Mouse (Mus musculus) frontal cortex, postnatal 36 days (tissue): ENCODE data around the gene Wdr11.

ENCODE experiments used
- DNase-seq, 2 experiments: peaks; one replicate each; pipeline ENCODE4 v3.0.0; 2022; ENCODE audit warnings: low spot score in 2 of 2

Wdr11 gene

DNA sequence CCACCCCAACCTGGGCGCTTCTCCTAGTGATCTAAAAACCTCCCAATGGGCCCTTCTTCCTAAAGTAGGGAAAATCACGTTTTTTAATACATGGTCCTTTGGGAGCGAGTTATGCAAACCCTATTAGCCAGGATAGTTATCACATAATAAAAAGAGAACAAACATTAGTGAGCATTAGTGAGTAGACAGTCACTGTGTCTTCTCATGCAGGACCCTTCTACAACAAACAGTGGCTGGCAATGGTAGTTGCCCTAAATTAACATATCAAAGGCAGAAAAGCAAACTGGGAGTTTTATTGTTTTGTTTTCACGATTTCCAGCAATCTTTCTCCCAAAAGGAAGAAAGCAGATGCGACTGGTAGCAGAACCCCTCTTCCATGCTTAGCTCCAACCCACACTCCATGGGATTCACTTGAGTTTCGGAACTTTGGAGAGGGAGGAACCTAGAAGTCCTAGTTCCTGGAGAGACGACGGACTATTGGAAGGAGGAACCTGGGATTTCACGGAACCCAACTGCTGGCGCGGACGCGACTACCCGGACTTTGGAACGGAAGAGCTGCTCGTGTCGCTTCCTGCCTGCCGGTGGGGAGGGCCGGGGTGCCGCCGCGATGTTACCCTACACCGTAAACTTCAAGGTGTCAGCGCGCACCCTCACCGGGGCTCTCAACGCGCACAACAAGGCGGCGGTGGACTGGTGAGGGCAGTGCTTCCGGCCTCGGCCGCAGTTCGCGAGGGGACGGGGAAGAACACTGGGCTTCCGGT, at the start of gene Wdr11:
TSS of gene Wdr11 (plus strand) at position 493 of the 761 bp plus-strand sequence.
- peak; percentile 82 to 88 for DNase-seq

DNA sequence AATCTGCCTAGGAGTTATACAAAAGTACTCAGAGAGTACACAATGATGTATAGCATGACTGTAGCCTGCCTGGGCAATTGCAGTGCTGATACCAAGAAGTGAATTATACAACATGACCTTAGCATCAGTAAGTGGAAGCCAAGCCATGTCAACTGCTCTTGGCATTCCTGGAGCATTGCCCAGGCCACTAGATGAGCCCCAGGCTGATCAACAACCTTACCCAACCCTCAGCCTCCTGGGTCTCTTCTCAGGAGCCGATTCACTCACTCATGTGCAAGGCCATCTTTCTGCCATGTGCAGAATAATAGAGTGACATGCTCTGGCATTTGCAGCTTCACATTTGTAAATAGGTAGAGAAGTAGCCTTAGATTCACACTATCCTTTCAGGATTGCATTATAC, 24.1 kb upstream of the Wdr11 start:
- no peak for DNase-seq

DNA sequence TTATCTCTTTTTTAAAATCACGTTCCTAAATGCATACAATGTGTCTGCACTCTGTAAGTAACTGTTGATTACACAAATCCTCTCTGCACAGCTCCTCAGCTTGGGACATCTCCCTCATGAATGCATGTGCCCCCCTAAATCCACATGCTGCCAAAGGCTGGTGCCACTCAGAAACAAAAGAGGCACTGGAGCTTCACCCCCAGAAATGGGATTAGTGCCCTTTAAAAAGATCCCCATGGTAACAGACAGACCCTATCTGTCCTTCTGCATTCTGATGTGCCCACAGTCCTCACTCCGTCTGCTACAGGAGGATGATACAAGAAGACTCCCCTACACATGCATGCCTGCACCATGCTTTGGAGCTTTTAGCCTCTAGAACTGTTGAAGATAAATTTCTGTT, 23.3 kb upstream of the Wdr11 start:
- no peak for DNase-seq

DNA sequence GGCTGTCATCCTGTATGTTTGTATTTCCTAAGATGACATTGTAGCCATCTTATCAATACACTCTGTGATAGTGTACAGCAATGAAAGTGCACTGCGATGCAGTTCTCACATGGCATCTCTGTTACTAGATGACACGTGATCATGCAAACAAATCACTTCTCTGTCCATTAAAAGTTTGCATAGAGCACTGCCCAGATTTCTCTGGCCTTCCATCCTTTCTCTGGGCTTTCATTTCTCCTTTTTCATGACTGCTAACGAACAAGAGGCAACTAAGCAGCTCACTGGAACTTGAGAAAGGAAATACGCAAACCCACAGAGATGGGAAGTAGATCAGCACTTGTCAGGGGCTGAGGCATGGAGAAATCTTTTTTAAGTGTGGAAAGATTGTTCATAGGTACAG, 17.2 kb upstream of the Wdr11 start:
- DNase-seq, result no peak

DNA sequence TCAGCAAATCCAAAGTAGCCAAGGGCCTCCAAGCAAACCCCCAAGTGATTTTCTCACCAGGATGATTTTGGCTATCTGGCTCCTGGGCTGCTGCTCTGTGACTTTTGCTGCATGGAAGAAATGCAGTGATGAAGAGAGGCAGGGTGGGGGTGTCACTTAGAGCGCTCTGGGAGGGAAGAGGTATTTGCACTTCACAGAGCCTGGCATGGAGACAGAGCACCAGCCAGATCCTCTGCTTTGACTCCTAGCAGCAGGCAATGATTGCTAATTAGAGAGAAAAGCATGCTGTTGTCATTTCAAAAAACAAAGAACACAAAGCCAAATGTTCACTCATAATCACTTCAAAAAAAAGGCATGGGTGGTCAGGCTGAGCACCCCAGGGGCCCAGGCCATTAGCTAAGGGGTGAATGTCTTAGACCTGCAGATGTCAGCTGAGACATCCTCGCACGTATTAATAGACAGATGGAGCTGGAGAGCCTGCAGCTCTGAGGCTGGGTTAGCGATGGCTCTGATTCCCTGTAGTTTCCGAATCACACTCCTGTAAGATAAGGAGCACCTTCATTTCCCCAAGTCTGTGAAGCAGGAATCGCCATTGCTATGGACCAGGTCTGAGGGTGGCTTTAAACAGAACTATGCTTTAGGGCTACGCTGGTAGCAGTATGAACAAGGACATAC, 16.4 kb upstream of the Wdr11 start:
- DNase-seq, result no peak

DNA sequence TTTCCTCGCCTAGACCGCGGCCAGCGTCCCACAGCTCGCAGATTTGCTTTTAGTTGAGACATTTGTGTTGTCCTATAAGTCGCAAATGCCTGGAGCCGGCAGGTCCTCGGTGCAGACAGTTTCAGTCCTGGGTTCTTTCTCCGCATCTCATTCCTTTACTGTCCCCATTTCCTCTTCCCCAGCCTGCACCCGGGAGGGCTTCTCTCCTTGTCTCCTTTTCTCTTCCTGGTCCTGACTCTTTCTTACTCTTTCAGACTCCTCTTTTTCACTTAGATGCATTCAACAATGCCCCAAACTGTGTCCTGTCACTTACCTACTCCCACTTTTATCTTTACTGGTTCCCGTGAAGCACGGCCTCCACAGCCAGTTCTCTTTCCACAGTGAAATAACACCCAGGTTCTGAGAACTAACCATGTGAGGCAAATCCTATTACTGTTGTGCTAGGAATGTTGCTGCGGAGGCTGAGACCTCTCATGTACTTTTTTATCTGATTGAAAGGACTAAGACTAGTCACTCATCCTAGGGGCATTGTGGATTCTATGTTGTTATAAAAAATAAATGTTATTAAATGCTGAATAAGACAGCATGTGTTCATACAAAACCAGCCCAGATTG, 576 bp downstream of the Wdr11 start:
- no peak for DNase-seq

DNA sequence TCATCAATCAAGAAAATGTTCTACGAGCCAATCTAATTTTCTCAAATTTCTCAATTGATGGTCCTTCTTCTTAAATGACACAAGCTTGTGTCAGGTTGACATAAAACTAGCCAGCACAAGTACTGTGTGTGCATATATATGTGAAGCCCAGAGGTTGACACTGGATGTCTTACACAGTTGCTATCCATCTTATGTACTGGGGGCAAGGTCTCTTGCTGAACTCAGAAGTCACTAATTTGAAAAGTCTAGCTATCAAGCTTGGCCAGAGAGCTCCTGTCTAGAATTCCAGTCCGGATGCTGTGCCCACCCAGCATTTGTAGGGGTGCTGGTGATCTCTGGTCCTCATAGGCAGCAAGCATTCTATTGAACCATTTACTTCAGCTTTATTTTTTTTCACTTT, 5.5 kb downstream of the Wdr11 start:
- no peak for DNase-seq

DNA sequence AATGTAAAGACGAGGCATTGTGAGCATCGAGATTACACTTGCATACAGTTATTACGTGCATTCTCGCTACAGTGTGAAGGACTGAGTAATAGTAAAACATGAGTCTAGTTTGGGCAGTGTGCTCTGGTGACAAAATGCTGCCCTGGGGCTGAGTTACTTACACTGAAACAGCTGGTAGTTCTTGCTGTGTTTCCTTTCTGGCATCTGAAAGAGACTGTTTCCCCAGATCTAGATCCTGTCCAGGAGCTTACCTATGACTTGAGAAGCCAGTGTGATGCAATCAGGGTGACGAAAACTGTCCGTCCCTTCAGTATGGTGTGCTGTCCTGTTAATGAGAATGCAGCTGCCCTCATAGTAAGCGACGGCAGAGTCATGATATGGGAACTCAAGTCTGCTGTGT, 14.6 kb downstream of the Wdr11 start:
- no peak for DNase-seq

DNA sequence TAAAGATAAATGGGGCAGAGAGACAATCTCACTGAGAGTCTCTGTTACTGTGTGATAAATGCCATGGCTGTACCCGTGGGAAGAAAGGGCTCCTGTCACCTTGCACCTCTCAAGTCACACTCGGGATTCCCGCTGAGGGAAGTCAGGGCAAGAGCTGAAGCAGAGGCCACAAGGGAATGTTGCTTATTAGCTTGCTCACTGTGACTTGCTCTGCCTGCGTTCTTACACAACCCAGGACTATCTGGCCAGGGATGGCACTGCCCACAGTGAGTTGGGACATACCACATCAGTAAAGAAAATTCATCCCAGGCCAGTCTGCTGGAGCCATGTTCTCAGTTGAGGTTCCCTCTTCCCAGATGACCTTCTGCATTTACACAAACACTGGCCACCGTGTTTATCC, 29.5 kb downstream of the Wdr11 start:
- no peak for DNase-seq

DNA sequence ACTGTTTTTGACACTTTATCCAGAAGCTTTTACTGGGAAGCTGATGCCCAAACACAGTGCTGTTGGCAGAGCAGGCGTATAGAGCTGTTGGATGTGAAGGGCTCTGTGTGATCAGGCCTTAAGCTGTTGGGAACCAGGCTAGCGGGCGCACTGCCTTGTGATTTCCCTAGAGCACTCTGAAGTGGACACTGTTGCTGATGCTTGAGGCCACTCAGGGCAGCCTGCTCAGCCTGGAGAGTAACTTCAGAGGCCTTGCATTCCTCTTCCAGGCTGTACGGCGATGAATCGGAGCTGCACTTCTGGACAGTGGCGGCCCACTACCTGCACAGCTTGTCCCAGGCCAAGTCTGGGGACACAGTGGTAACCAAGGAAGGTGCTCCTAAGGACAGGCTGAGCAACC, 38.7 kb downstream of the Wdr11 start:
- no peak for DNase-seq

DNA sequence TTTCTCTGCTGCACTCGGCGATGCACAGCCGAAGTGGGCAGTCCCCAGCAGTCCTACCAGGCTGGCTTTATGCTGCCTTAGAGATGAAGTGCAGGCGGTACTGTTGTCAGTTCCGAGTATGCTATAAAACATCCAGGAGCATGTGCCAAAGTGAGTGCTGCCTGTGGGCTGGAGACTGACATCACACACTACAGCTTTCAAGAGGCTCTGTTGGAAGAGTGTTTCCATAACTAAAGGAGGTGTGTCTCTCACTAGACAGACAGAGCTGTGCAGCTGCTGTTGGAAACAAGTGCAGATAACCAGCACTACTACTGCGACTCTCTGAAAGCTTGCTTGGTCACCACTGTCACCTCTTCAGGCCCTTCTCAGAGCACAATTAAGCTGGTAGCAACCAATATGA, 39.8 kb downstream of the Wdr11 start:
- DNase-seq, result peak; percentile 16 to 48

DNA sequence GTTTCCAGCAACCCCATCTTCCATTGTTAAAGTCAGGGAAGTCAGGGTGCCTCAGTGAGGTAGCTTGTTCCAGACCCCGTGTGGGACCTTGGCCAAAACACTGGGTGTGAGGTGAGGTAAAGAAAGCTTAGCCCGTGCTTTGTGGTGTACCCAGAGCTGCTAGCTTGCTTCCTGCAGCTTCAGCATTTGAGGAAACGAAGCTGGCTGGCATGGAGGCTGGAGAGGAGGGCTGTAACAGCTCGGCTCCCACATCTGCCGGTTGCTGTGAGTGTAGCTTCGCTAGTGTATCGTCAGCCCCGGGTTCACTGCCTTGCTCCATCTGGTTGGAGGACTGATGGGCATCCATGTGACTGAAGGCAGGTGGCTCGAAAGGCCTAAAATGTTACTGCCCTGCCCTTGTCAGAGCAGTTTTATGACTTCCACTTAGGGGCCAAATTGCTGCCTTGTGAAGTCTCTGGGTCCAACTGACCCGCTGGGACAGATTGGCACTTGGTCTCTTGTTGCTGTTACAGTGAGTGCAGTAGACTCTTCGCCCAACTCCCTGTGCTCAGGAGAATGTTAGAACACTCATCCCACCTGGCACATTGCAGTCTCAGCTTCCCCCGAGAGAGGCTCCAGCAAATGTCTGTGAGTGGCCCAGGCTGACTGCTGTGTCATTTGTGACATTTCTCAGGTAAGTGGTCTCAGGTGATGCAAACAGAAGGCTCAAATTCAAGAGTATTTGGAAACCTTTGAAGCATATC, 44.4 kb downstream of the Wdr11 start:
- DNase-seq, result no peak

DNA sequence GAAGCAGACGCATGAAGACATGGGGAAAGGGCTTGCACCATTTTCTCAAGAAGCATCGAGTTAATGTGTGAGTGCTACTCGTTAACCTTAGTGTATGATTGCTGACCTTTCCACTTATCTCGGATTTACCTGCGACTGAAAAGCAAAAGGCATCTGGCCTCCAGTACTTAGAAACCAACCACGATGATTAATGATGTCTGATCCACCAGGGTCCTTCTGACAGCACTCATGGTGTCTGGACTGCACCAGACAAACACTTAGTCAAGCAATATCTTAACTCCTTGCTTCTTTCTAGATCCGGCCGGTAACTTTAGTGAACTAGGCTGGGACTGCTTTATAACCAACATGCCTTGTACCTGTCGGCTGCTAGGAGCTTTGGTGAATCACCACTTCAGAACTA, 45.3 kb downstream of the Wdr11 start:
- no peak for DNase-seq

DNA sequence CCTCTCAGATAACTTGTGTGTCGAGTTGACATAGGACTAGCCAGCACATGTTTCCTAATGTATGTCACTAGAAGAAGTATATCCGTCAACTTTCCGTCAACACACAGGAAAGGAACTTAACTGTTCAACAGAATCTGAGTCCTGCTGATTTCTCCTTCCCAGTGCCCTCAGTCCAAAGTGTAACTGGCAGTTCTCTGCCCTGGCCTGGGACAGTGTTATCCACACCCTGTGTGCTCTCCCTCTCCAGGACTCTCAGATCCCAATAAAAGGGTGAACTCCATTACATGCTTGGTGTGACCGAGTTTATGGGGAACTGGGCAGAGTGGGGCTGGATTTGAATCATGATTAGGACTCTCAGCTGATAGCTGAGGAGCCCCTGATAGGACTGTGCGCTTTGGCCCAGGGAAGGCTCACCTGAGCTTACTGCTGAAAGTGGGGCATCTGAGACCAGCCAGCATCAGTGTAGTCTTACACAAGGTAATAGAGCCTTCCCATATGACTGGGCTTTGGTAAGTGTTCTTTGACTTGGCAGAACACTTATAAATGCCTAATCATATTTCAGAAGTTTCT, 46.3 kb downstream of the Wdr11 start:
- no peak for DNase-seq

DNA sequence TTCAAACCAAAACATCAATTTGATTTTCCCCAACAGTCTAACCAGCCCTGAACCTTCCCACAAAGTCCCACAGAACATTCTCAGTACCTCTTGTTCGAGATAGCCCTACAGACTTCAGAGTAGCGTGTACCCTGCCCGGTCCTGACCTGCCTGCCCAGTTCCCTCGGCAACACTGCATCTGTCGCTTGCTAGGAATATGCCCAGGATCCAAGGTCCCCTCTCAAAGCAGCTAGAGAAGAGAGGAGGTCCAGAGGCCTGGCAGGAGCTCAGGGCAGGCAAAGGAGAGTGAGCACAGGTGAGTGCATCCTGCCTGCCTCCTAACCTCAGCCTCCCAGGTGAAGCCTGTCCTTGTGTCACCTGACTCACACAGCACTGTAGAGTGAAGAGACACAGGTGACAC, 47.3 kb downstream of the Wdr11 start:
- DNase-seq, result no peak

DNA sequence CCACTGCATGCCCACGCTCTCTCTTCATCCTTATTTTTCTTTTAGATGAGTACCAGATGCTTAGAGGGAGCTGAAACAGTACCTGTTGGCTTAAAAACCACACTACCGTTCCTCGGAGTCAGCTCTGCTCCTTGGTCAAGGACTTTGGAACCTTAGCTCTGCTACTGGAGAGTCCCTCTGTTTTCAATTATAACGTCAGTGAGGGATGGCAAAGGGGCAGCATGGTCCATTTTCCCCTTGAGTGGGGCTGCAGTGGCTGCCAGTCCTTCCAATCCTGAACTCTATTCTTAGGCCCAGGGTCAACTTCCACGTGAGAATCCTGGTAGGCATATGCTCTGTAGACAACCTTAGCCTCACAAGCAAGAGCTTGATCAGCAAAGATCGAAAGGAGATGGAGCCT, 48.2 kb downstream of the Wdr11 start:
- DNase-seq, result no peak

DNA sequence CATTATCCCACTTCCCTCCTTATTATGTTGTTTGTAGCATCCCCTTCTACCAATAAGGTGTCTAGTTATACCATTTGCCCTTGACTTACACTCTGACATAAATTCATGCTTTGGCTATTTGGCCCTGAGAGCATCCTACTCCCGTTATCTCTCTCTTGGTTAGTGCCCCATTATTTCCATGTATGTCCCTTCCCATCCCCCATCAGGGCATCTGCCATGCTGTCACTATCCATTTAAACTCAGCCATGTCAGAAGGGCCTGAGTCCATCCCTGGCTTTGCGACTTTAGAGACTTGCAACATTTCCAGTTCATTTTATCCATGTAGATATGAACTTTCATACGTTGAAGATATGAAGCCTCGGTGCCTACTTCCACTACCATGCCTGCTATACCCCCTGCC, 51.6 kb downstream of the Wdr11 start:
- DNase-seq, result no peak

DNA sequence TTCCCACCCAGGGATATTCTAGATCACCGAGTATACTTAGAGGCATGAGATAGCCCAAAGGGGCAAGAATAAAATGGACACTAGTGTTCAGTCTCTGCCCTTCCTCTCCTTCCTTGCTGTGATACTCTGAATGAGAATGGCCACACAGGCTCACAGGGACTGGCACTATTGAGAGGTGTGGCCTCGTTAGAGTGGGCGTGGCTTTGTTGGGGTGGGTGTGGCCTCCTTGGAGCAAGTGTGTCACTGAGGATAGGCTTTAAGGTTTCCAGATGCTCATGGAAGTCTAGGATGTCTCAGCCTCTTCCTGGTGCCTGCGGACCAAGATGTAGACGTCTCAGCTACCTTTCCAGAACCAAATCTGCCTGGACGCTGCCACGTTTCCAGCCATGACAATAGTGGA, 56.1 kb downstream of the Wdr11 start:
- no peak for DNase-seq

DNA sequence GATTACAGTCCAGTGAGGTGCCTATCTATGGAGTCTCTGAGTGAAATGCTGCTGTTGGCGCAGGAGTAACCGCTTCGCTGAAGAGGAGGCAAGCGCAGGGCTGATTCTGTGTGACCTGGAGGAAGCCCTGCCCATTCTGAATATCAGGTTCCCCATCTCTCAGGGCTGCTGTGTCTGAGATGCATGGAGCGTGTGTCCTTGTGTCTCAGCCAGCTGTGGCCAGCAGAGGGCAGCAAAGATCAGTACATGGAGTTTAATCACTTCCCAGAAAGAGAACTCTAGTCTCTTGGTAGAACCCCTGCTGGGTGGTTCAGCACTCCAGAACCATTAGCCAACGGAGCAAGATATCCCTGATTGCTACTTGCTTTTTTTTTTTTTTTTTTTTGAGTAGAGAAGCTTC, 57.3 kb downstream of the Wdr11 start:
- DNase-seq, result peak; percentile 89 to 93

DNA sequence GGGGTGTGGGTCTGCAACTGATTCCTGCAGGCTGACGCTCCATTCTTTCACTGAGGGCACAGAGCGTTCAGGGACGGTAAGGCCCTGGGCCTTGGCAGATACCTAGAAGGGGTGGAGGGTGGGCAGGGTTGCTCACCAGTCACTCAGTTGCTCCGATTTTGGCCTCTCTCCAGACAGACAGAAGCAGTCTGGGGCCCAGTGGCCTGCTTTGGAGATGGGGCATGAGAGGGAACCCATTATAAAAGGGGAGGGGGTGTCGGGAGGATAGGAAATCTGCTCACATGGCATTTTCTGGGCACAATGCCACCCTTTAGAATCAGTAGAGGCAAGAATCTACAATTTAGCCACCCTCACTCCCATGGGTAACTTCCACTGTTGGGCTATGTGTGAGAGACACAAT, 59.1 kb downstream of the Wdr11 start:
- DNase-seq, result no peak

DNA sequence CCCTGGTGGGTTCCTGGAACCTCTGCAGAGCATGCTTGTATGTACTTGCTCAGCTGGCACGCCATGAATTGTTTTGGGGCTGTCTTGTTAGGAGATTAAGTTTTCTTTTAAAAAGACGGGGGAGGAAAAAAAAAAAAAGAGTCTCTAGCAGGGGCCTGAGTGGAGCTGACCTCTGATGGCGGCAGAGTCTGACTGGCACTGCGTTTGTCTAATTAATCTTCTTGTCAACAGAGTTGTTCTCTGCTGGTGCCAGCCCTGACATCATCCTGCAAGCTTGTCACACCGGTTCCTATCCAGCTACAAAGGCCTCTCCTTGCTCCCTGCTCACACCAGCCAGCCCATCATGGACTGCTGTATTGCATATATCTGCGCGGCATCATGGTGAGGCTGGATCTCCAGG, 60.1 kb downstream of the Wdr11 start:
- DNase-seq, result no peak

DNA sequence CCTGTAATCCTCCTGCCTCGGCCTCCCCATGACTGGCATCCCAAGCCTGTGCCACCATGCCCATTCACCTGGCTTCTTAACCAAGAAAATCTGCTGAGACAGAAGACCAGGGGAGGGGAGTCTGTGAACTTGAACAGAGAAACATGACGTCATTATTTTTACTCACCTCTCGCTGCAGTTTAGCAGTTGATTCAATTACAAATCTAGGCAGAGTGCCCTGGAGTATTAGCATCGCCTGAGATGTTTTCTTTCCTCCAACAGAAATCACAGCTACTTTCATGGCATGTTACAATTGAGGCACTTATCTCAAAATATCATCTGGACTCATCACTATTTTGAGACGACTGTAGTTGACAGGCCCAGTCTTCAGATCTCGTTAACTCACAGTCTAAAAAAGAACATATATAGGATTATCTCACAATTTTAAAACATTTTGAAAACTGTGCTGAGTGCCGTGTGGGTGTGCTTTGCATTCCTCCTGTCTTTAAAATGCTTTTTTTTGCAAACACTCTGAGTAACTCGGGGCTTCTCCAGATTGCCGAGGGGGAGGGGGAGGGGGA, 61.3 kb downstream of the Wdr11 start:
- peak in 1 of 2 experiments; percentile 39 for DNase-seq
